Mouse (Mus musculus) forebrain, postnatal 0 days (tissue): Measurements from ENCODE around the gene Bysl. TPM values are rescaled to one million over a fixed set of nuclear protein-coding genes. Genes with fewer than 3 reads are reported as not detected.

Source experiments
- ATAC-seq: fragments of 200-750 bp; cut with Nextera tagmentation; 2 replicates; pipeline ENCODE4 v1.8.0; 2017; ENCODE audit warnings: mild to moderate bottlenecking, moderate library complexity
- DNase-seq: peaks from one replicate; pipeline ENCODE4 v3.0.0-alpha.2; 2015
- H3K27ac ChIP-seq: fragments of 300-500 bp; sonication (generic); 2 replicates; pipeline ENCODE4 v1.5.1; 2014; ENCODE audit warnings: low read depth, mild to moderate bottlenecking, antibody characterized with exemption, low read length, moderate library complexity, mixed read lengths
- H3K27me3 ChIP-seq: fragments of 300-500 bp; sonication (generic); 2 replicates; pipeline ENCODE4 v1.6.1; 2014; ENCODE audit warnings: mild to moderate bottlenecking, low read length, mixed read lengths; ENCODE audit not compliant: insufficient read depth
- H3K36me3 ChIP-seq: fragments of 300-500 bp; sonication (generic); 2 replicates; pipeline ENCODE4 v1.6.1; 2014; ENCODE audit warnings: mild to moderate bottlenecking, moderate library complexity; ENCODE audit not compliant: insufficient read depth
- H3K4me1 ChIP-seq: fragments of 300-500 bp; sonication (generic); 2 replicates; pipeline ENCODE4 v1.6.1; 2014; ENCODE audit warnings: antibody characterized with exemption; ENCODE audit not compliant: insufficient read depth
- H3K4me2 ChIP-seq: fragments of 300-500 bp; sonication (generic); 2 replicates; pipeline ENCODE4 v1.6.1; 2014; ENCODE audit warnings: low read depth, mild to moderate bottlenecking, moderate library complexity
- H3K4me3 ChIP-seq: fragments of 300-500 bp; sonication (generic); 2 replicates; pipeline ENCODE4 v1.5.1; 2014; ENCODE audit warnings: low read depth, low read length, mixed read lengths
- H3K9ac ChIP-seq: fragments of 300-500 bp; sonication (generic); 2 replicates; pipeline ENCODE4 v1.6.1; 2014; ENCODE audit warnings: mild to moderate bottlenecking
- H3K9me3 ChIP-seq: fragments of 300-500 bp; sonication (generic); 2 replicates; pipeline ENCODE4 v1.6.1; 2016; ENCODE audit warnings: low read length
- CTCF ChIP-seq: sonication (generic); IDR thresholded peaks from 2 replicates; pipeline ENCODE4 v1.5.1; 2016; ENCODE audit warnings: antibody characterized with exemption, control low read depth, low read depth
- WGBS: fragments of 180-500 bp; shearing (Covaris S2); extraction: QIAGEN DNeasy Blood & Tissue Kit; methylation state at CpG from one replicate; pipeline ENCODE4 v1.1.7; 2014; 5-methylcytosine and 5-hydroxymethylcytosine counted together
- polyA plus RNA-seq: library from polyadenylated mRNA; unstranded; fragments of >200 nt; fragmentation: Nextera tagmentation; extraction: Ambion mirVana; gene quantifications from 2 replicates; pipeline ENCODE4 v1.2.1, GENCODE M21; 2015
- total RNA-seq: library from RNA; depleted of rRNA; stranded (reverse); fragments of >200 nt; gene quantifications from 2 replicates; pipeline ENCODE4 v1.2.3, GENCODE M21; 2014

Gene Bysl
- total and polyA plus RNA-seq, 2 experiments from 2014 or later: 23.7 to 35.4 TPM

DNA sequence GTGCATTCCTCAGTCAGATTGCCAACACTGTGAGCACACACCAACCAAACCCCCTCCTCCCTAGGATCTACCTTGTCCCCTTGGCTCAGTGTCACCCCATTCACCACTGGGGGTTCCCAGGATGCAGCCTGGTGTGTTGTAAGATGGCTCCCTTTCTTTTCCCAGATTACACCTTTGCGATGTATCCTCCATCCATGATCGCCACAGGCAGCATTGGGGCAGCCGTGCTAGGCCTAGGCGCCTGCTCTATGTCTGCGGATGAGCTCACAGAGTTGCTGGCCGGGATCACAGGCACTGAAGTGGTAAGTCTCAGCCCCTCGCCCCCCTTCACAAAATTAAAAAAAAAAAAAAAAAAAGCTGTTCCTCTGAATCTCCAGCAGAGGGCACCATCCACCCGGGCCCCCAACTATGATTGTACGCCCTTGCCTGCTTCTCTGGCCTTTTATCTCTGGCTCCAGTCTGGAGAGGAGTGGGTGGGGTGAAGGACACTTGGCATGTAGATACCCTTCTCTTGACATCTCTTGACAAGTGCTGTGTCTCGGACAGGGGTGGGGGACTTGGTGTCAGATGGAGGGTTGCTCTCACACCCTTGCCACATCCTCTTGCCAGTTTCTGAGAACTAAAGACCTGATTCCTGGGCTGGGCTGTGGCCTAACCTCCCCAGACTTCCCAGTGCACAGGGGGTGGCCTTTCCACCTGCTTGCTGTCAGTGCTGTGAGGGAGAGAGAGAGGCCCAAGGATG, 13.3 kb downstream of the Bysl start:
- Histone ChIP-seq H3K9me3 (no peaks in the 10 kb centered on the region), H3K27ac (no peak overlapping the region), H3K4me1 (no peaks in the 10 kb centered on the region; the same call in 1 of the 2 replicates), H3K36me3 (peaks cover 36% of the 10 kb centered on the region), H3K4me2 (no peak overlapping the region), H3K4me3 (no peak overlapping the region), H3K27me3 (no peaks in the 10 kb centered on the region), H3K9ac (no peak overlapping the region)
- WGBS: 20% methylated on average over 10 of the region's 10 CpGs
- DNase-seq (peak; percentile 70), ATAC-seq (peak; percentile 1; the same call in 1 of the 2 replicates)
- TF ChIP-seq CTCF: peak; percentile 78

DNA sequence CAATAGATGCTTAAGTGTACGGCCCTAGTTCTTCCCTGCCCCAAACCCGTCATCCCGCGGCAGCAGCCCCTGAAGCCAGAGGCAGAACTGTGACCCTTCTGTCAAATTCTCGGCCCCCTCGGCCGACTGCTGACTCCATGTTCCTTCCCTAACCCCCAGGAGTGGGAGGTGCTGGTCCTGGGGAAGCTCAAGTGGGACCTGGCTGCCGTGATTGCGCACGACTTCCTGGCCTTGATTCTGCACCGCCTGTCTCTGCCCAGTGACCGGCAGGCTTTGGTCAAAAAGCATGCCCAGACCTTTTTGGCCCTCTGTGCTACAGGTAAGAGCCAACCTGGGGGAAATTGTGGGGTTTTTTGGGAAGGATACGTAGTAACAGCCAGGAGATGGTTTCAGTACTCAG, 14.0 kb downstream of the Bysl start:
- Histone ChIP-seq H3K4me3 (no peak overlapping the region), H3K27me3 (no peaks in the 10 kb centered on the region), H3K9me3 (no peaks in the 10 kb centered on the region), H3K36me3 (peaks cover 30% of the 10 kb centered on the region), H3K27ac (no peak overlapping the region), H3K4me2 (no peak overlapping the region), H3K4me1 (no peaks in the 10 kb centered on the region; the same call in 1 of the 2 replicates), H3K9ac (no peak overlapping the region)
- TF ChIP-seq CTCF: no peak
- 58% methylated on average over 13 of the region's 13 CpGs for WGBS
- ATAC-seq (no peak), DNase-seq (no peak)

DNA sequence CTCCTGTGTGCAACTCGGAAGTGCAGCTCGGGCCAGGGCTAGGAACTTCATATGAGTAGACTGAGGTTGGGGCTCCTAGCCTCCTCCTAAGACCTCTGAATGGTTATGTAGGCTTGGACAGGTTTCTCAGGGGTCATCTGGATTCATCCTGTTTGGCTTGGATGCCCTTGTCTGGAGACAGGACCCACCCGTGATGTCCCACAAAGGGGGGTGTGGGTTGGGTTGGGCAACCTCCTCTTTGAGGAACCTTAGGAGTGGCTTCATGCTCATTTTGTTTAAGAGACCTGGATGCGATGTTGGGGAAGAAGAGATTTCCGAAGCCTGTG, 14.5 kb downstream of the Bysl start:
- H3K4me3 ChIP-seq: no peak overlapping the region
- WGBS: 61% methylated on average over 5 of the region's 5 CpGs
- no peak for DNase-seq
- H3K27ac ChIP-seq: no peak overlapping the region
- TF ChIP-seq CTCF: no peak
- peaks cover 26% of the 10 kb centered on the region for H3K36me3 ChIP-seq
- no peak for ATAC-seq
- no peak overlapping the region for H3K4me2 ChIP-seq
- no peaks in the 10 kb centered on the region for H3K27me3 ChIP-seq
- H3K9ac ChIP-seq: no peak overlapping the region
- no peaks in the 10 kb centered on the region; the same call in 1 of the 2 replicates for H3K4me1 ChIP-seq
- H3K9me3 ChIP-seq: no peaks in the 10 kb centered on the region

DNA sequence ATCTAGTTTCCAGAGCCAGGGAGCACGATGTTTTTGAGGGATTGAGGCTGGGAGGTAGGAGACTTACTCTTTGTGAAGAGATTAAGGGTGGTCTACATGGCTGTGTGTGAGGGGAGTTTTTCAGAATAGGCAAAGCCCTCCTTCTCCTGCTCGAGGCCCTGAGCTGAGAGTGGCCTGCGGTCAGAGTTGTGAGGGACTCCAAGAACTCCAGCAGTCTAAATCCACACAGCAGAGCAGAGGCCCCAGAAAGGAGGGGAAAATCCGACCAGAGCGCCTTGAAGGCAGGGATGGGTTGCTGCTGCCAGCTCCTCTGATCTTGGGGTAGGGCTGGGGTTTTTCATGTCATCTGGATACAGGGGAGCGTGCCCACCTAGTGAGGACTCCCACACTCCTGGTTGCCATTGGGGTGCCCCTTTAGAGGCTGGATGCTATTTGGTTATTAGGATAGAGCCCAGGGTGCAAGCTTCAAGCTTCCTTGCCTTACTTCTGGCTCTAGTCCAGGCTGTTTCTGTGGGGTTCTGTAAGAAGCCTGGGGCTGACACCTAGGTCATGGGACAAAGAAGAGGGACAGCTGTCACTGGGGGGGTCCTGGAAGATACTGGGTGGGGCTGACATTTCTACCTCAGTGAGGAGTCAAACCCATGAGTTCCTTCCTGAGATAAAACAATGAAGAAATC, 15.0 kb downstream of the Bysl start:
- Histone ChIP-seq H3K4me3 (0 out of 2 replicates have a peak overlapping the region, but pooled peaks have one; percentile 61), H3K36me3 (peaks cover 21% of the 10 kb centered on the region), H3K9me3 (no peaks in the 10 kb centered on the region), H3K27ac (peak overlapping the region; percentile 40; the same call in 1 of the 2 replicates), H3K27me3 (no peaks in the 10 kb centered on the region), H3K4me2 (peak overlapping the region; percentile 98; the same call in 1 of the 2 replicates), H3K9ac (no peak overlapping the region), H3K4me1 (no peaks in the 10 kb centered on the region; the same call in 1 of the 2 replicates)
- ATAC-seq (no peak), DNase-seq (no peak)
- 30% methylated on average over 6 of the region's 6 CpGs for WGBS
- TF ChIP-seq CTCF: no peak

DNA sequence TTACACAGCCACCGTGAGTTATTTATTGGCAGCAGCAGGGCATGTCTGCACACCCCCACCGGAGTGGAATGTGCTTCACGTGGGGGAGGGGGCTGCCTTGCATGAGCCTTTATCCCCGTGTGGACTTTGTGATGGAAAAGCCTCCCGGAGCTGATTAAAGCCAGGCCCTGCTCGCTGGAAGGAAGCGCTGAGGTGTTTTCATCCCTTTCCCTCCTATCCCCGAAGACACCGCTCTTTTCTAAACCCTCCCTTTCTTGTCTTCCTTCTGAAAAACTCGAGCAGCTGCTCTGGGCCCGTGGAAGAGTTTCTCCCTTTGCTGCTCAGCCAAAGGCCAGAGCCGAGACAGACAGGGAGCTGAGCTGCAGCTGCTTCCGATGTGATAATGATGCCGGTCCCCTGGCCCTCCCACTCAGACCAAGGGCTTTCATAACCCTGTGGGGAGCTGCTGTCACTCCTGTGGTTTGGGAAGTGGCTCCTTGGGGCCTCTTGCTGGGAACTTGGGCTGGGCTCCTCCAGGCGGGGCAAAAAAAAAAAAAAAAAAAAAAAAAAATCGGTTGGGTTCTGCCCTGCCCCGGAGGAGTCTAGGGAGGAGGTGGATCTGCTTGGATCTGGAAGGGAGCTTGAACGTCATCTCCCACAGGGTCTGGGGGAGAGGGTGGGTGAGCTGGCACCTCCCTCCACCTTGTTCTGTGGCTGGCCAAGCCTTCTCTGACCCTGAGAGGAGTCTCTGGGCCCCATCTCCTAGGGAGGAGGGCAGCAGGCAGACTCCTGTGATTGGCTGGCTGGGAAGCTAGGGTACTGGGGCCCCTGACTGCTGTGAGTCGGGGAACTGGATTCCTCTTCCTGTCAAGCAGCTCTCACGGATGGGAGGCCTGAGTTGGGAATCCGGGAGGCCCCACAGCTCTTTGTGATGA, 15.8 kb downstream of the Bysl start:
- peak; percentile 29 for DNase-seq
- no peaks in the 10 kb centered on the region; the same call in 1 of the 2 replicates for H3K4me1 ChIP-seq

DNA sequence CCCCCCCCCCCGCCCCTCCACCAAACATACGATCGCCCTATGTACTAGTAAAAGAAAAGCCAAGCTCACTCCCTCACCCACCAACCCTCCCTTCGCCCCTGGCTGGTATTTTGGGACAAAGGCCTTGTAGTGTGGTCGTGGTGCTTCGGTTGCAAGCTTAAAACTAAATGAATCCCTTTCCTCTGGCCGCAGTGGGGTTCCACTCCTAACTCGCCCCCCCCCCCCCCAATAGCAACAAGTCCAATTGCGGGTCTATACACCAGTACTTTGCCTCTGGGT, 16.4 kb downstream of the Bysl start:
- Histone ChIP-seq H3K9me3 (no peaks in the 10 kb centered on the region), H3K4me1 (no peaks in the 10 kb centered on the region; the same call in 1 of the 2 replicates), H3K27me3 (no peaks in the 10 kb centered on the region), H3K36me3 (peaks cover 10% of the 10 kb centered on the region), H3K27ac (peak overlapping the region; percentile 4; the same call in 1 of the 2 replicates), H3K9ac (peak overlapping the region; percentile 25), H3K4me3 (peak overlapping the region; percentile 61), H3K4me2 (peak overlapping the region; percentile 98)
- WGBS: 2% methylated on average over 8 of the region's 9 CpGs
- DNase-seq (no peak), ATAC-seq (no peak)
- no peak for TF ChIP-seq CTCF

More for the DNA sequence above, 15.8 kb downstream of the Bysl start:
- 0 out of 2 replicates have a peak, but pooled peaks have one; percentile 0 for ATAC-seq
- H3K36me3 ChIP-seq: peaks cover 14% of the 10 kb centered on the region
- WGBS: 4% methylated on average over 21 of the region's 21 CpGs
- peak overlapping the region; percentile 25 for H3K9ac ChIP-seq
- no peaks in the 10 kb centered on the region for H3K27me3 ChIP-seq
- no peak for TF ChIP-seq CTCF
- peak overlapping the region; percentile 98 for H3K4me2 ChIP-seq
- peak overlapping the region; percentile 4 for H3K27ac ChIP-seq
- no peaks in the 10 kb centered on the region for H3K9me3 ChIP-seq
- peak overlapping the region; percentile 61 for H3K4me3 ChIP-seq
